Mouse (Mus musculus): ENCODE data around the gene Cxcl16.

- TF ChIP-seq POLR2A (IDR thresholded peaks at IDR 0.05; ENCODE audit: low read depth, low read length) (no peak), CTCF (conservative IDR thresholded peaks at IDR 0.05; ENCODE audit: insufficient read depth, insufficient read length, low read depth, low read length) (no peak)
Measured at GRCm38 (mm10) chr11:70469764-70470163, 10.0 kb upstream of the Cxcl16 start.
